Mouse (Mus musculus) bone marrow macrophage, adult 2 months (primary cell): ENCODE results near the gene Bicc1.

Experiments used
- CTCF ChIP-seq: IDR thresholded peaks from 2 replicates; pipeline ENCODE4 v1.5.1; 2012; ENCODE audit warnings: low read depth, mild to moderate bottlenecking, low read length, moderate library complexity
- POLR2A ChIP-seq: IDR thresholded peaks from 2 replicates; pipeline ENCODE4 v1.6.1; 2012; ENCODE audit warnings: mild to moderate bottlenecking, low read depth, low read length, borderline replicate concordance

- TF ChIP-seq CTCF (no peak), POLR2A (no peak)
Measured at GRCm38 (mm10) chr10:71170771-71171170, 11.3 kb upstream of the Bicc1 start.
